Mouse (Mus musculus): ENCODE results near the gene Ncf2. TPM values are rescaled to one million over a fixed set of nuclear protein-coding genes. Genes with fewer than 3 reads are reported as not detected.

Gene Ncf2
- total RNA-seq, 2 experiments from 2014 or later: 2.6 to 4.1 TPM

DNA sequence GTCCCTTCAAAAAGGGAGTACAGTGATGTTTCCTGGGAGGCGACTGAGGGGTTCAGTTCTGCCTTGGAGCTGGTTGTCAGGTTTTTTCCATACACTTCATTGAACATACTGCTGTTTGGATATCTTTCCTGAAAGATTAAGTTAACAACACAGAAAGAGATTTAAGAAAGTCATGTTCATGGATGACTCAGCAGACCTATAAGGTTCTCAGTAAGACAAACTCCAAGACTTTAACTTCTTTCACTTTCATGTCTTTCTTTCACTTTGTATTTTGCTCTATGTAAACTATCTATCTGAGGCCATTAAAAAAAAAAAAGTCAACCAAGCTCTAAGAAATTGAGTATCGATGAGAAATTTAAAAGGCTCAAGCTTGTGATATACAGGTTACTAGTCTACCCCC, 41.1 kb downstream of the Ncf2 start:
- no peak overlapping the region for H3K4me3 ChIP-seq
- intact Hi-C loops (cut with DNase I): no loop called here

GRCm38 (mm10) chr1:152844634-152845033, 44.6 kb downstream of the Ncf2 start:
- no peak overlapping the region for H3K27ac ChIP-seq
- H3K4me3 ChIP-seq: no peak overlapping the region
- no peak for TF ChIP-seq CTCF (IDR thresholded peaks at IDR 0.05)
- intact Hi-C loops (cut with DNase I): no loop called here
- no peak for DNase-seq (ENCODE audit: extremely low spot score in 1 of 2, low spot score in 2 of 2)

More for the DNA sequence above, 41.1 kb downstream of the Ncf2 start:
- H3K27ac ChIP-seq: no peak overlapping the region
- TF ChIP-seq CTCF (IDR thresholded peaks at IDR 0.05): no peak
- DNase-seq (ENCODE audit: extremely low spot score in 1 of 2, low spot score in 2 of 2): no peak

DNA sequence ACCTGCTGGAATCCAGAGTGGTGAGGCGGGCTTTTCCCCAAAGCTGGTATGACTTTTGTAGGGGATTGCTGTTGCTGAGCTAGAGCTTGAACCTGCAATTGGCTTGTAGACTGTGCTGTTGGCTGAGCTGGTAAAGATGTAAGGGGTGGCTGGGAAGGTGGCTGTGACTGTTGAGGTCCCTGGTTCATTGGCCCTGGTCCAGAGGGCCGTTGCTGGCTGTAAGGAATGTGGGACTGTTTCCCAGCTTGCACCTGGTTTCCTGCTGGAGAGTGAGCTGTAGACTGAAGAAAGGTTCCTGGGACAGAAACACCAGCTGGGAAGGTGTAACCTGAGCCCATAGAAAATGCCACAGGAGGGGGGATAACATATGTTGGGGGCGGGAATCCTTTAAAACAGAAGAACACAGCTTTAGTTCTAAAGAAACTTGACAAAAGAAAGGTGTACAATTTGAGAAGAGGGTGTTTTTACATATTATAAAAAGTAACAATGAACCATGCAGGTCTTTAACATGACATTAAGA, 45.3 kb downstream of the Ncf2 start:
- intact Hi-C loops (cut with DNase I): no loop called here
- no peak for TF ChIP-seq CTCF (IDR thresholded peaks at IDR 0.05)
- no peak overlapping the region for H3K27ac ChIP-seq

GRCm38 (mm10) chr1:152846856-152847255, 46.9 kb downstream of the Ncf2 start:
- Histone ChIP-seq H3K4me3 (no peak overlapping the region), H3K27ac (no peak overlapping the region)
- no peak for TF ChIP-seq CTCF (IDR thresholded peaks at IDR 0.05)
- intact Hi-C loops (cut with DNase I): no loop called here
- DNase-seq (ENCODE audit: extremely low spot score in 1 of 2, low spot score in 2 of 2): no peak

More for the DNA sequence above, 45.3 kb downstream of the Ncf2 start:
- no peak overlapping the region for H3K4me3 ChIP-seq
- DNase-seq (ENCODE audit: extremely low spot score in 1 of 2, low spot score in 2 of 2): no peak

- H3K4me3 ChIP-seq: no peak overlapping the region
- no peak for DNase-seq (ENCODE audit: extremely low spot score in 1 of 2, low spot score in 2 of 2)
- no peak for TF ChIP-seq CTCF (IDR thresholded peaks at IDR 0.05)
- intact Hi-C loops (cut with DNase I): no loop called here
- no peak overlapping the region for H3K27ac ChIP-seq
Measured at GRCm38 (mm10) chr1:152869901-152870300, 69.9 kb downstream of the Ncf2 start.

- Histone ChIP-seq H3K4me3 (no peak overlapping the region), H3K27ac (no peak overlapping the region)
- intact Hi-C loops (cut with DNase I): no loop called here
- DNase-seq (ENCODE audit: extremely low spot score in 1 of 2, low spot score in 2 of 2): no peak
- no peak for TF ChIP-seq CTCF (IDR thresholded peaks at IDR 0.05)
Measured at GRCm38 (mm10) chr1:152871031-152871430, 71.0 kb downstream of the Ncf2 start.

Other genes with a start within 250 kb of the Ncf2 start
- gene Apobec4, start 49.6 kb upstream of the Ncf2 start, total RNA-seq (2021): not detected
- 100 to 1,000 TPM; 113 to 132 TPM for gene Rgl1, start 33.8 kb upstream of the Ncf2 start, total RNA-seq (2021)
- 10 to 100 TPM; 89.6 to 94.7 TPM for gene Arpc5, start 33.7 kb upstream of the Ncf2 start, total RNA-seq (2021)
- 100 to 1,000 TPM in 1 of 2 experiments, 10 to 100 TPM in 1; 99.7 to 108 TPM for gene Smg7, start 102.5 kb downstream of the Ncf2 start, total RNA-seq (2021)
- gene Nmnat2, start 154.8 kb downstream of the Ncf2 start, total RNA-seq (2021): 100 to 1,000 TPM; 167 to 171 TPM

Measured in left cerebral cortex, adult 2 months (tissue).